Mouse (Mus musculus): ENCODE measurements at regions not wholly inside any gene's neighbourhood (a gene's known extent, or its start where the extent isn't known, plus 50 kb on each side); places are given as distances from the start of the nearest gene placed in this dataset.

GRCm38 (mm10) chr4:52118439-52119072, 320.5 kb upstream of the Smc2 start:
- H3K4me3 ChIP-seq (ENCODE audit: low read depth, low read length): no peak overlapping the region
- no peaks in the 10 kb centered on the region for H3K36me3 ChIP-seq (replicated peaks; ENCODE audit: control insufficient read depth, insufficient read depth, low read depth, low read length)
- DNase-seq (ENCODE audit: low spot score) (no peak), ATAC-seq (replicated peaks; ENCODE audit: insufficient number of reproducible peaks, low FRiP score, low TSS enrichment, low read depth) (no peak)
- H3K9ac ChIP-seq (replicated peaks; ENCODE audit: low read length): no peak overlapping the region
- H3K4me1 ChIP-seq (ENCODE audit: control insufficient read depth, insufficient read depth, low read length): no peaks in the 10 kb centered on the region
- 68% methylated on average over 3 of the region's 3 CpGs for WGBS
- H3K27me3 ChIP-seq (ENCODE audit: control insufficient read depth, insufficient read depth, low read length): no peaks in the 10 kb centered on the region
- H3K9me3 ChIP-seq (replicated peaks; ENCODE audit: control insufficient read depth, low read length): no peaks in the 10 kb centered on the region
- H3K4me2 ChIP-seq (ENCODE audit: low read depth, low read length): no peak overlapping the region
- H3K27ac ChIP-seq (replicated peaks; ENCODE audit: low read depth, low read length): no peak overlapping the region

- no peaks in the 10 kb centered on the region for H3K9me3 ChIP-seq (replicated peaks; ENCODE audit: control insufficient read depth, low read length)
- no peak overlapping the region for H3K4me3 ChIP-seq (ENCODE audit: low read depth, low read length)
- no peaks in the 10 kb centered on the region for H3K36me3 ChIP-seq (replicated peaks; ENCODE audit: control insufficient read depth, insufficient read depth, low read depth, low read length)
- no peaks in the 10 kb centered on the region for H3K4me1 ChIP-seq (ENCODE audit: control insufficient read depth, insufficient read depth, low read length)
- H3K4me2 ChIP-seq (ENCODE audit: low read depth, low read length): no peak overlapping the region
- H3K9ac ChIP-seq (replicated peaks; ENCODE audit: low read length): no peak overlapping the region
- 66% methylated on average over 6 of the region's 6 CpGs for WGBS
- H3K27me3 ChIP-seq (ENCODE audit: control insufficient read depth, insufficient read depth, low read length): no peaks in the 10 kb centered on the region
- ATAC-seq (replicated peaks; ENCODE audit: insufficient number of reproducible peaks, low FRiP score, low TSS enrichment, low read depth) (no peak), DNase-seq (ENCODE audit: low spot score) (peak; percentile 11)
- no peak overlapping the region for H3K27ac ChIP-seq (replicated peaks; ENCODE audit: low read depth, low read length)
Observed at GRCm38 (mm10) chr4:52152565-52153164, 286.4 kb upstream of the Smc2 start.

GRCm38 (mm10) chr4:52176240-52176639, 262.8 kb upstream of the Smc2 start:
- no peaks in the 10 kb centered on the region for H3K36me3 ChIP-seq (replicated peaks; ENCODE audit: control insufficient read depth, insufficient read depth, low read depth, low read length)
- H3K4me2 ChIP-seq (ENCODE audit: low read depth, low read length): no peak overlapping the region
- H3K4me1 ChIP-seq (ENCODE audit: control insufficient read depth, insufficient read depth, low read length): no peaks in the 10 kb centered on the region
- no peak for DNase-seq (ENCODE audit: low spot score)
- H3K9me3 ChIP-seq (replicated peaks; ENCODE audit: control insufficient read depth, low read length): no peaks in the 10 kb centered on the region
- WGBS: 75% methylated on average over 4 of the region's 4 CpGs
- no peak for ATAC-seq (replicated peaks; ENCODE audit: insufficient number of reproducible peaks, low FRiP score, low TSS enrichment, low read depth)
- no peak overlapping the region for H3K27ac ChIP-seq (replicated peaks; ENCODE audit: low read depth, low read length)
- no peak overlapping the region for H3K9ac ChIP-seq (replicated peaks; ENCODE audit: low read length)
- no peak overlapping the region for H3K4me3 ChIP-seq (ENCODE audit: low read depth, low read length)
- H3K27me3 ChIP-seq (ENCODE audit: control insufficient read depth, insufficient read depth, low read length): no peaks in the 10 kb centered on the region

GRCm38 (mm10) chr4:52197777-52198176, 241.3 kb upstream of the Smc2 start:
- H3K36me3 ChIP-seq (replicated peaks; ENCODE audit: control insufficient read depth, insufficient read depth, low read depth, low read length): no peaks in the 10 kb centered on the region
- no peaks in the 10 kb centered on the region for H3K4me1 ChIP-seq (ENCODE audit: control insufficient read depth, insufficient read depth, low read length)
- H3K27me3 ChIP-seq (ENCODE audit: control insufficient read depth, insufficient read depth, low read length): no peaks in the 10 kb centered on the region
- DNase-seq (ENCODE audit: low spot score) (no peak), ATAC-seq (replicated peaks; ENCODE audit: insufficient number of reproducible peaks, low FRiP score, low TSS enrichment, low read depth) (no peak)
- no peak overlapping the region for H3K4me2 ChIP-seq (ENCODE audit: low read depth, low read length)
- no peaks in the 10 kb centered on the region for H3K9me3 ChIP-seq (replicated peaks; ENCODE audit: control insufficient read depth, low read length)
- 82% methylated on average over 3 of the region's 3 CpGs for WGBS
- H3K9ac ChIP-seq (replicated peaks; ENCODE audit: low read length): no peak overlapping the region
- H3K27ac ChIP-seq (replicated peaks; ENCODE audit: low read depth, low read length): no peak overlapping the region
- H3K4me3 ChIP-seq (ENCODE audit: low read depth, low read length): no peak overlapping the region

GRCm38 (mm10) chr4:52210601-52211000, 228.4 kb upstream of the Smc2 start:
- H3K4me1 ChIP-seq (ENCODE audit: control insufficient read depth, insufficient read depth, low read length): no peaks in the 10 kb centered on the region

GRCm38 (mm10) chr4:52211022-52211421, 228.0 kb upstream of the Smc2 start:
- Histone ChIP-seq H3K36me3 (replicated peaks; ENCODE audit: control insufficient read depth, insufficient read depth, low read depth, low read length) (no peaks in the 10 kb centered on the region), H3K4me2 (ENCODE audit: low read depth, low read length) (no peak overlapping the region), H3K4me3 (ENCODE audit: low read depth, low read length) (no peak overlapping the region), H3K9me3 (replicated peaks; ENCODE audit: control insufficient read depth, low read length) (no peaks in the 10 kb centered on the region), H3K9ac (replicated peaks; ENCODE audit: low read length) (no peak overlapping the region), H3K27ac (replicated peaks; ENCODE audit: low read depth, low read length) (no peak overlapping the region), H3K27me3 (ENCODE audit: control insufficient read depth, insufficient read depth, low read length) (no peaks in the 10 kb centered on the region), H3K4me1 (ENCODE audit: control insufficient read depth, insufficient read depth, low read length) (no peaks in the 10 kb centered on the region)
- no peak for DNase-seq (ENCODE audit: low spot score)
- WGBS: 37% methylated on average over 5 of the region's 5 CpGs
- no peak for ATAC-seq (replicated peaks; ENCODE audit: insufficient number of reproducible peaks, low FRiP score, low TSS enrichment, low read depth)

More at GRCm38 (mm10) chr4:52210601-52211000, 228.4 kb upstream of the Smc2 start:
- DNase-seq (ENCODE audit: low spot score): no peak
- no peaks in the 10 kb centered on the region for H3K27me3 ChIP-seq (ENCODE audit: control insufficient read depth, insufficient read depth, low read length)
- no peak overlapping the region for H3K27ac ChIP-seq (replicated peaks; ENCODE audit: low read depth, low read length)
- H3K36me3 ChIP-seq (replicated peaks; ENCODE audit: control insufficient read depth, insufficient read depth, low read depth, low read length): no peaks in the 10 kb centered on the region
- H3K4me3 ChIP-seq (ENCODE audit: low read depth, low read length): no peak overlapping the region
- H3K9ac ChIP-seq (replicated peaks; ENCODE audit: low read length): no peak overlapping the region
- H3K9me3 ChIP-seq (replicated peaks; ENCODE audit: control insufficient read depth, low read length): no peaks in the 10 kb centered on the region
- H3K4me2 ChIP-seq (ENCODE audit: low read depth, low read length): no peak overlapping the region
- no peak for ATAC-seq (replicated peaks; ENCODE audit: insufficient number of reproducible peaks, low FRiP score, low TSS enrichment, low read depth)

GRCm38 (mm10) chr4:52213363-52213762, 225.7 kb upstream of the Smc2 start:
- 48% methylated on average over 3 of the region's 3 CpGs for WGBS
- Histone ChIP-seq H3K9me3 (replicated peaks; ENCODE audit: control insufficient read depth, low read length) (no peaks in the 10 kb centered on the region), H3K27me3 (ENCODE audit: control insufficient read depth, insufficient read depth, low read length) (no peaks in the 10 kb centered on the region), H3K4me2 (ENCODE audit: low read depth, low read length) (no peak overlapping the region), H3K9ac (replicated peaks; ENCODE audit: low read length) (no peak overlapping the region), H3K36me3 (replicated peaks; ENCODE audit: control insufficient read depth, insufficient read depth, low read depth, low read length) (no peaks in the 10 kb centered on the region), H3K27ac (replicated peaks; ENCODE audit: low read depth, low read length) (no peak overlapping the region), H3K4me1 (ENCODE audit: control insufficient read depth, insufficient read depth, low read length) (no peaks in the 10 kb centered on the region), H3K4me3 (ENCODE audit: low read depth, low read length) (no peak overlapping the region)
- DNase-seq (ENCODE audit: low spot score) (peak; percentile 18), ATAC-seq (replicated peaks; ENCODE audit: insufficient number of reproducible peaks, low FRiP score, low TSS enrichment, low read depth) (peak; percentile 83; the same call in 1 of the 2 replicates)
